Mouse (Mus musculus) regulatory T cell (primary cell): ENCODE results near the gene Usp28.

ENCODE experiments used
- in situ Hi-C: fragments of 300-600 bp; cut with MboI, MseI; formaldehyde crosslinking; loops from one replicate; pipeline ENCODE4 v1.15.1; 2025; ENCODE audit warnings: high pct_unique_total_duplicates

Gene Usp28

DNA sequence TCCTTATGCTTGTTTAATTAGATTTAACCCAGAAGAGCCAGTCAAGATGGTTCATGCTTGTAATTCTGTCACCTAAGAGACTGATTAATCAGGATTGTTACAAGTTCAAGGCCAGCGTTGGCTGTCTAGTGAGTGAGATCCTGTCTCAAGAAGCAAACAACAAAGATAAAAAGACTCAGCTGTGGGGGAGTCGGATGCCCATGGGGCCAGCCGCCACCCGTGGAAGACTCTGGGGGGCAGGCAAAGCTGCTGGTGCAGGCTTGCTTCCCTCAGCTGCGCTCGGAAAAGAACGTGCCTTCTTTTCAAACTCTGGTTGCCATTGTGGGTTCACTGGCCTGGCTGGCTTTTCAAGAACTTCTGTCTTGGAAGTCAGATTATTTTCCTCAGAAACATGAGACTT is 30.6 kb downstream of the Usp28 start:
- in situ Hi-C loops, result no loop called here

DNA sequence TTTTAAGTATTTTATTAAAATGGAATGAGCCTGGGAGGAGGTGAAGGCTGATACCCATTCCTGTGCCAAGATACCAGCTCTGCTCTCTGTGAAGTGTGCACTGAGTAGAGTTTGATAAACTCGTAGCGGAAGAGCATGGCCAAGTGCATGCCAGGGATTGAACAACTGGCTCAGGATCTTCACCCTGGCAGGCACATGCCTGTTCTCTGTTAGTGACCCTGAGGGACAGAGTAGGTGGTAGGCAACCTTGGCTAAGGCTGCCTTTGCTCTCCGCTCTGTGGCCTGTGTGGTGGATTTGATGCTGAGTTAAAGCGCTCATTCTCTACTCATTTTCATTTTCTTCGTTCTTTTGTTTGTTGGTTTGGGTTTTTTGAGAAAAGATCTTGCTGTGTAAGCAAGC is 36.1 kb downstream of the Usp28 start:
- in situ Hi-C loops, result no loop called here

- in situ Hi-C loops, result no loop called here
Observed at GRCm38 (mm10) chr9:49023956-49024355, 38.8 kb downstream of the Usp28 start.

DNA sequence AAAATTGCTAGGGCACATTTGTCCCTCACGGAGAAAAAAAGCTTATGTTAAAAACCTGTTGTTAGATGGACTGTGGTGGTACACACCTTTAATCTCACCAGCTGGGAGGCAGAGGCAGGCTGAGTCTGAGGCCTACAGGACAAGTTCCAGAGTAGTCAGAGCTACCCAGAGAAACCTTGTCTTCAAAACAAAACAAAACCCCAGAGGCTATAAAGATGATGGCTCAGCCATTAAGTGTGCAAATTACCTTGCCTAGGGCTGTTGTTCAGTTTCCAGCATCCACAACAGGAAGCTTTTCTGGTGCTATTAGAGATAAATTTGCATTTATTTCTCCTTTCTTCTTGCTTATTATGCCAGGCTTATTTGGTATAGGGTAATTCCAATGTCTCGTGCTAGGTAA is 39.4 kb downstream of the Usp28 start:
- in situ Hi-C loops, result no loop called here

- in situ Hi-C loops, result no loop called here
Observed at GRCm38 (mm10) chr9:49034764-49035163, 49.6 kb downstream of the Usp28 start.

- in situ Hi-C loops, result loop anchor here (5.0 to 10.0 kb wide), 2 partner anchors 59 to 1714 kb away; partner anchors contain the start of gene Fdxacb1
Observed at GRCm38 (mm10) chr9:49050901-49051300, 65.7 kb downstream of the Usp28 start.

- in situ Hi-C loops, result loop anchor here (5.0 to 10.0 kb wide), 2 partner anchors 59 to 1713 kb away; partner anchors contain the start of gene Fdxacb1
Observed at GRCm38 (mm10) chr9:49051349-49051748, 66.2 kb downstream of the Usp28 start.

DNA sequence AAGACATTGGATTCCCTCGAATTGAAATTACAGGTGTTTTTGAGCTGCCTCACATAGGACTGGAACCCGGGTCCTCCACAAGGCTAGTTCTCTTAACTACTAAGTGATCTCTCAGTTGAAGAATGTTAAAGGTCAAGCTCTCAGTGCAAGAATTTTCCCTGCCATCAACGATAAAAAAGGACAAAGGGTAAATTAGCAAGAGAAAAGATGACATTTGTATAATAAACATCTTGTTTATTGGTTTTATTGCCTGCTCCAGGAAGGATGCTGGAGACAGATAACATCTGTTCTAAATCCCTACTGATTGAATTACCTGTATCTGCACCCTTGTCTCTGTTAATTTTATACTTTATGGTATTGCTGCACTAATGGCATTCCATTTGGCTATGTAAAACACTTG is 68.9 kb downstream of the Usp28 start:
- in situ Hi-C loops, result loop anchor here (5.0 to 10.0 kb wide), 2 partner anchors 62 to 1711 kb away; partner anchors contain the start of gene Fdxacb1

DNA sequence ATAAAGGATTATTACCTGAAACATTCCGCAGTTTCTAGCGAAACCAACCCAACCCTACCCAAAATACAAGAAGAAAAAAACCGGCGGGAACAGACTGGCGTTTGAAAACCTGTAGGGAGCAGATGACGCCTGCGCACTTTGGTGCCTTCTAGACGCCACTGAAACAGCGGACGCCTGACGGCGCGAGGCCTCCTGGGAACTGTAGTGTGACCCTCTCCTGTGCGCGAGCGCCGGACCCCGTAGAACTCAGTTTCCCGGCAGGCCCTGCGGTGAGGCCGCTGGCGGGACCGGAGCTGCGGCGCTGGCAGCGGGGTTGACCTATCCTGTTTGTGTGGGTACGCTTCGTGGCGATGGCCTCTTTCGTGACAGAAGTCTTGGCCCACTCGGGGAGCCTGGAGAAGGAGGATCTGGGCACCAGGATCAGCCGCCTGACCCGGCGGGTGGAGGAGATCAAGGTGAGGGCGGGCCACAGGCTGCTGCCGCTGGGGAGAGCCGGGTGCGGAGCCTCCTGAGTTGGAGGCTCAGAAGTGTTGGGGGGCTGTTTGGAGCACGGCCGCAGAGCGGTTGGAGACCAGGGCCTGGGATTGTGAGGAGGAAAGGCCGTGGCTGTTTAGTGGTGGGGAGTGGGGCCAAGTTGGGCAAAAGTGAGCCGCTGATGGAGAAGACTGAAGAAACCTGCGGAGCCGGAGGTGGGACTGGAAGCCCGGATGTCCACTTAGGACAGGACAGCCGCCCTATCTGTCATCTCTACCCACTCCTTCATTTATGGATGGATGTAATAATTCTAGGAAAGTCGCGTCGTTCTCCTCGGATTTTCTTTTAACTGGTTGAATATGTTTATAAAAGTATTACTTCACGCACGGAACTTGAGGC is 70.4 kb downstream of the Usp28 start, which contains the start of gene Zw10:
Gene Zw10, plus strand, starts transcription at position 281 of the 873 bp plus-strand sequence.
- in situ Hi-C loops, result loop anchor here (10.0 kb wide), 1 partner anchor 1709 kb away; the partner anchor contains the start of gene Fdxacb1

DNA sequence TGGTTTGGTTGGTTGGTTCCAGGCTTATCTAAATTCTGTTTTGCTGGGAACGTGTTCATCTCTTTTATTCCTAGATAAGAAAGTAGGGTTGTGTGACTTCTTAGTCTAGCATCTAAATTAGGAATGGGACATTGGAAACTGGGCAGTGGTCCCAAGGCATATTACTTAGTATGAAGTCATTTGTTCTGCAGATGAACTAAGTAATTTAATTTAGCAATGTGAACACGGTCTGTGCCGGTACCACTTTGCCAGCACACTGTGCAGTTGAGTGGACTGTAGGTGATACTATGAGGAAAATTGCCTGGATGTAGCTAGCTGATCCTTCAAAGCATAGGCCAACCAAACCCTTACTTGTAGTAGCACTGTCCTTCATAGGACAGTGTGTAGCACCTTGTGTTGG is 91.7 kb downstream of the Usp28 start:
- in situ Hi-C loops, result no loop called here

- in situ Hi-C loops, result loop anchor here (5.0 kb wide), 1 partner anchor 406 kb away; the partner anchor contains the start of gene Ttc12
Observed at GRCm38 (mm10) chr9:49081107-49081506, 95.9 kb downstream of the Usp28 start, which contains the start of gene Tmprss5. Gene Tmprss5 (plus strand): TSS chr9:49081260.

GRCm38 (mm10) chr9:49081561-49081960 is 96.4 kb downstream of the Usp28 start:
- in situ Hi-C loops, result loop anchor here (5.0 kb wide), 1 partner anchor 406 kb away; the partner anchor contains the start of gene Ttc12

DNA sequence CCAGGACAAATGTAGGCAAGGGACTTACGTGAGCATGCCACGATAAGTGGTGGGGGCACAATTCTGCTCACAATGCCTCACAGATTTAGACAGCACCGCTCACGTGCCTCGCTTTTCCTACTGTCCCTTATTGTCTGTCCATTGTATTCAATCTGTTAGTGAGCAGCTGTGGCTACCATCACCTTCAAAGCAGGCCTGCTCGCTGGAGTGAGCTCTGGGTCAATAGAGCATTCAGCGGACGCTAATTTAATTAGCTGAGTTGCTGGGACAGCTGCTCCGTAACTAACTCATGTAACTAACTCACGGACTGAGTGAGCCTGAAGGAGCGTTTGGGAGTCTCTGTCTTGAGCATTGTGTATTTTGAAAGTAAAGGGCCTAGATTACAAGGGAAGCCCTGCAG is 102.1 kb downstream of the Usp28 start:
- in situ Hi-C loops, result no loop called here
